10 mouse cellular contexts compared by ENCODE assay signal in the genomic region with DNA sequence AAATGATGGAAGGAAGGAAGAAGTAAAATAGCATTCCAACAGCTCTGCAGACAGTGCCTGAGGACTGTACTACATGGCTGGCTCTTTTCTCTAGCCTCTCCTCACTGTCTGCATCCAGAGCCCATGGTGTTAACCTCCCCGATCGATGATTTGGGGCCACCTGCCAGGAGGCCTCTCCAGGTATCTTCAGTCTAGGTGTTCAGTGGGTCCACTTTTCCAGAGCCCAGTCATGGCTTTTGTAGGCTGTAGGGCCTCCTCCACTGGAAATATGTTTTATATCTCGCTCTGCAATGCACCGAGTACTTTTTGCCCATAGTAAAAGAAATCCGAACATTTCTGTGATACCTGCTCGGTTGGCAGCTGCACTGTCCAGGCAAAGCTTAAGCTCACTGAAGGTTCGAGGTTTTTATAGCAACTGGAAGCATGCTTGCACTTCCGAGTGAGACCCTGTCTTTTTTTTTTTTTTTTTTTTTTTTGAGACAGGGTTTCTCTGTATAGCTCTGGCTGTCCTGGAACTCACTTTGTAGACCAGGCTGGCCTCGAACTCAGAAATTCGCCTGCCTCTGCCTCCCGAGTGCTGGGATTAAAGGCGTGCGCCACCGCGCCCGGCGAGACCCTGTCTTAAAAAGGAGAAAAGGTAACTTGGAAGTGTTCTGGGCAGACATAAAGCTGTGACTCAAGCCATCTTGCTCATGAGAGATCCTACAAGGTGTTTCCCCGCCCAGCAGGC. TPM values are rescaled to one million over a fixed set of nuclear protein-coding genes. Genes with fewer than 3 reads are reported as not detected.
DNase-seq lines count a peak whose midpoint lies in the region; ATAC-seq and TF ChIP-seq lines count a peak whose summit lies in the region.
"Had no signal": no experiment of that assay in that cellular context is flagged by ENCODE, and none has a peak within 500 bp of the region (broad histone marks: within the 10 kb centered on the region; RNA-seq: fewer than 3 reads in every experiment).

No protein-coding gene starts in this region.

- no peak for ATAC-seq in hindbrain, embryonic 12.5 days (ENCODE audit: low FRiP score)
- ATAC-seq in liver, postnatal 0 days, result no peak

- intact Hi-C loops in heart, postnatal 14 days (cut with DNase I), result loop anchor here (5.0 kb wide), 2 partner anchors 83 to 103 kb away; no protein-coding TSS in a partner anchor
- intact Hi-C loops in gastrocnemius, postnatal 14 days (cut with DNase I; ENCODE audit: low total_unique reads), result no loop called here

- H3K79me2 ChIP-seq in MEL (ENCODE audit: control insufficient read depth, insufficient read depth, low read length, poor library complexity), result peaks cover 12% of the 10 kb centered on the region

- H3K4me1 ChIP-seq in heart, embryonic 10.5 days, result peaks cover 19% of the 10 kb centered on the region
- peaks cover 2 to 5% of the 10 kb centered on the region in 2 experiments; a peak in 2 of 4 replicates for H3K4me1 ChIP-seq in MEL (ENCODE audit: control insufficient read depth in 1 of 2, insufficient read depth in 2 of 2, low read length in 2 of 2)
- H3K4me1 ChIP-seq in hindbrain, embryonic 12.5 days, result peaks cover 11% of the 10 kb centered on the region
- peaks cover 11% of the 10 kb centered on the region for H3K4me1 ChIP-seq in liver, postnatal 0 days (ENCODE audit: insufficient read depth)

- no peak for TF ChIP-seq CTCF in MEL (IDR thresholded peaks at IDR 0.05 in 2 of 3, conservative IDR thresholded peaks at IDR 0.05 in 1 of 3; ENCODE audit: control insufficient read depth in 1 of 3, insufficient read depth in 1 of 3, low read depth in 2 of 3, low read length in 3 of 3, poor library complexity in 1 of 3, severe bottlenecking in 1 of 3)
- TF ChIP-seq CTCF in liver, postnatal 0 days (IDR thresholded peaks at IDR 0.05; ENCODE audit: low read depth), result no peak

- peak overlapping the region; percentile 95 for H3K4me3 ChIP-seq in heart, embryonic 10.5 days
- H3K4me3 ChIP-seq in MEL (ENCODE audit: control insufficient read depth in 1 of 2, insufficient read depth in 1 of 2, low read depth in 2 of 2, low read length in 2 of 2), result peak overlapping the region; percentile 28 to 29
- peak overlapping the region; percentile 93 for H3K4me3 ChIP-seq in hindbrain, embryonic 12.5 days
- H3K4me3 ChIP-seq in liver, postnatal 0 days (ENCODE audit: low read depth, low read length), result peak overlapping the region; percentile 91

- DNase-seq in heart, embryonic 10.5 days (ENCODE audit: low spot score), result peak; percentile 68
- DNase-seq in heart, postnatal 14 days, result no peak
- DNase-seq in MEL (ENCODE audit: low read depth, low spot score), result no peak
- DNase-seq in liver, postnatal 0 days, result no peak
- no peak for DNase-seq in right cerebral cortex, postnatal 36 days (ENCODE audit: low spot score in 2 of 2)
- no peak for DNase-seq in thymus, postnatal 25 days
- no peak for DNase-seq in gastrocnemius, postnatal 14 days

- H3K9me3 ChIP-seq in heart, embryonic 10.5 days, result no peaks in the 10 kb centered on the region
- H3K9me3 ChIP-seq in MEL (replicated peaks; ENCODE audit: insufficient read depth, low read length), result no peaks in the 10 kb centered on the region
- H3K9me3 ChIP-seq in hindbrain, embryonic 12.5 days (replicated peaks), result no peaks in the 10 kb centered on the region
- H3K9me3 ChIP-seq in liver, postnatal 0 days (ENCODE audit: low read length), result no peaks in the 10 kb centered on the region

- no peaks in the 10 kb centered on the region for H3K27me3 ChIP-seq in heart, embryonic 10.5 days (ENCODE audit: insufficient read depth, poor library complexity, severe bottlenecking)
- H3K27me3 ChIP-seq in MEL (ENCODE audit: control insufficient read depth in 1 of 2, insufficient read depth in 2 of 2, low read length in 2 of 2), result no peaks in the 10 kb centered on the region
- H3K27me3 ChIP-seq in hindbrain, embryonic 12.5 days, result 0 out of 2 replicates have a peak, but pooled peaks cover 3% of the 10 kb centered on the region
- H3K27me3 ChIP-seq in liver, postnatal 0 days (ENCODE audit: insufficient read depth, low read length), result no peaks in the 10 kb centered on the region

- no peak for TF ChIP-seq EP300 in MEL (IDR thresholded peaks at IDR 0.05; ENCODE audit: low read depth in 1 of 2, low read length in 2 of 2)
- no peak for TF ChIP-seq EP300 in liver, postnatal 0 days (IDR thresholded peaks at IDR 0.05; ENCODE audit: low read depth)

- H3K27ac ChIP-seq in heart, embryonic 10.5 days, result peak overlapping the region; percentile 96; the same call in 1 of the 2 replicates
- H3K27ac ChIP-seq in MEL (ENCODE audit: control insufficient read depth, low read depth, low read length), result no peak overlapping the region
- H3K27ac ChIP-seq in hindbrain, embryonic 12.5 days, result no peak overlapping the region
- H3K27ac ChIP-seq in liver, postnatal 0 days (ENCODE audit: low read depth), result no peak overlapping the region

- H3K9ac ChIP-seq in MEL (ENCODE audit: control insufficient read depth, low read depth, low read length, poor library complexity, severe bottlenecking), result peak overlapping the region; percentile 41
- no peak overlapping the region for H3K9ac ChIP-seq in hindbrain, embryonic 12.5 days
- H3K9ac ChIP-seq in liver, postnatal 0 days (replicated peaks), result no peak overlapping the region

- H3K36me3 ChIP-seq in heart, embryonic 10.5 days, result peaks cover 5% of the 10 kb centered on the region
- peaks cover 0 to 2% of the 10 kb centered on the region in 2 experiments; a peak in 1 of 4 replicates for H3K36me3 ChIP-seq in MEL (ENCODE audit: control insufficient read depth in 1 of 2, insufficient read depth in 2 of 2, low read length in 2 of 2)
- peaks cover 7% of the 10 kb centered on the region for H3K36me3 ChIP-seq in hindbrain, embryonic 12.5 days
- peaks cover 5% of the 10 kb centered on the region; the same call in 1 of the 2 replicates for H3K36me3 ChIP-seq in liver, postnatal 0 days (replicated peaks; ENCODE audit: insufficient read depth, low read length)

- H3K4me2 ChIP-seq in hindbrain, embryonic 12.5 days (replicated peaks), result peak overlapping the region; percentile 83
- H3K4me2 ChIP-seq in liver, postnatal 0 days (ENCODE audit: low read depth, low read length), result peak overlapping the region; percentile 86; the same call in 1 of the 2 replicates

- no peak for TF ChIP-seq RAD21 in MEL (IDR thresholded peaks at IDR 0.05; ENCODE audit: low read depth, low read length)

- TF ChIP-seq POLR2A in MEL (IDR thresholded peaks at IDR 0.05; ENCODE audit: control insufficient read depth in 1 of 2, insufficient read depth in 1 of 2, low read depth in 1 of 2, low read length in 2 of 2, poor library complexity in 1 of 2), result no peak

- WGBS in heart, embryonic 10.5 days, result 43% methylated on average over 18 of the region's 18 CpGs
- WGBS in hindbrain, embryonic 12.5 days, result 44% methylated on average over 18 of the region's 18 CpGs
- WGBS in liver, postnatal 0 days (ENCODE audit: insufficient replicate concordance), result 39% methylated on average over 18 of the region's 18 CpGs

RNA-seq across cellular contexts. Expression of a gene that starts 0.4 kb away (rescaled TPM):
- polyA plus RNA-seq in heart, embryonic 10.5 days (2016; fragmentation: Nextera tagmentation; extraction: Ambion mirVana), result 124 and 133 TPM in 2 replicates
- 10 to 100 TPM; 37.7 to 38.8 TPM for total RNA-seq in heart, postnatal 14 days (2021)
- 43.8 and 46.8 TPM in 2 replicates for total RNA-seq in MEL (2012; rRNA removed)
- polyA plus RNA-seq in MEL (2012; ENCODE audit: insufficient read depth in 1 of 2, insufficient read length in 2 of 2, low read depth in 1 of 2, low replicate concordance in 2 of 2, missing spikeins in 1 of 2), result 10 to 100 TPM; 74.8 to 89.0 TPM
- polyA plus RNA-seq in hindbrain, embryonic 12.5 days (2016; fragmentation: Nextera tagmentation; extraction: Ambion mirVana), result 144 and 154 TPM in 2 replicates
- 34.5 and 38.8 TPM in 2 replicates for polyA plus RNA-seq in liver, postnatal 0 days (2015; fragmentation: Nextera tagmentation; extraction: Ambion mirVana)
- 10 to 100 TPM; 28.5 to 29.4 TPM for total RNA-seq in gastrocnemius, postnatal 14 days (2021)

RNA-seq across cellular contexts. Expression of a gene that starts 23.7 kb away (rescaled TPM):
- polyA plus RNA-seq in heart, embryonic 10.5 days (2016; fragmentation: Nextera tagmentation; extraction: Ambion mirVana), result 124 and 133 TPM in 2 replicates
- total RNA-seq in heart, postnatal 14 days (2021), result 10 to 100 TPM; 36.6 to 42.1 TPM
- 113 and 118 TPM in 2 replicates for total RNA-seq in MEL (2012; rRNA removed)
- 10 to 100 TPM in 1 of 2 experiments, not detected in 1; 93.7 TPM for polyA plus RNA-seq in MEL (2012; ENCODE audit: insufficient read depth in 1 of 2, insufficient read length in 2 of 2, low read depth in 1 of 2, low replicate concordance in 2 of 2, missing spikeins in 1 of 2)
- 88.4 and 88.8 TPM in 2 replicates for polyA plus RNA-seq in hindbrain, embryonic 12.5 days (2016; fragmentation: Nextera tagmentation; extraction: Ambion mirVana)
- polyA plus RNA-seq in liver, postnatal 0 days (2015; fragmentation: Nextera tagmentation; extraction: Ambion mirVana), result 174 and 178 TPM in 2 replicates
- total RNA-seq in gastrocnemius, postnatal 14 days (2021), result 10 to 100 TPM; 35.9 to 46.1 TPM

RNA-seq across cellular contexts. Expression of a gene that starts 35.3 kb away (rescaled TPM):
- 7.6 and 12.0 TPM in 2 replicates for polyA plus RNA-seq in heart, embryonic 10.5 days (2016; fragmentation: Nextera tagmentation; extraction: Ambion mirVana)
- total RNA-seq in heart, postnatal 14 days (2021), result 1 to 10 TPM; 2.0 TPM
- total RNA-seq in MEL (2012; rRNA removed), result 3.1 and 3.5 TPM in 2 replicates
- 1 to 10 TPM in 1 of 2 experiments, not detected in 1; 2.6 TPM for polyA plus RNA-seq in MEL (2012; ENCODE audit: insufficient read depth in 1 of 2, insufficient read length in 2 of 2, low read depth in 1 of 2, low replicate concordance in 2 of 2, missing spikeins in 1 of 2)
- 3.3 and 3.4 TPM in 2 replicates for polyA plus RNA-seq in hindbrain, embryonic 12.5 days (2016; fragmentation: Nextera tagmentation; extraction: Ambion mirVana)
- polyA plus RNA-seq in liver, postnatal 0 days (2015; fragmentation: Nextera tagmentation; extraction: Ambion mirVana), result 21.4 and 26.4 TPM in 2 replicates
- total RNA-seq in gastrocnemius, postnatal 14 days (2021), result under 1 TPM in 1 of 2 experiments, not detected in 1; 0.14 TPM
- total RNA-seq: gastrocnemius, postnatal 36 days had no signal
- polyA plus RNA-seq: C2C12 had no signal

RNA-seq across cellular contexts. Expression of a gene that starts 48.7 kb away (rescaled TPM):
- 675 and 791 TPM in 2 replicates for polyA plus RNA-seq in heart, embryonic 10.5 days (2016; fragmentation: Nextera tagmentation; extraction: Ambion mirVana)
- total RNA-seq in heart, postnatal 14 days (2021), result 1,000 to 10,000 TPM; 1,334 to 1,389 TPM
- 521 and 561 TPM in 2 replicates for total RNA-seq in MEL (2012; rRNA removed)
- polyA plus RNA-seq in MEL (2012; ENCODE audit: insufficient read depth in 1 of 2, insufficient read length in 2 of 2, low read depth in 1 of 2, low replicate concordance in 2 of 2, missing spikeins in 1 of 2), result 100 to 1,000 TPM in 1 of 2 experiments, not detected in 1; 225 TPM
- 709 and 802 TPM in 2 replicates for polyA plus RNA-seq in hindbrain, embryonic 12.5 days (2016; fragmentation: Nextera tagmentation; extraction: Ambion mirVana)
- 528 and 545 TPM in 2 replicates for polyA plus RNA-seq in liver, postnatal 0 days (2015; fragmentation: Nextera tagmentation; extraction: Ambion mirVana)
- 1,000 to 10,000 TPM; 1,038 to 1,188 TPM for total RNA-seq in gastrocnemius, postnatal 14 days (2021)

RNA-seq across cellular contexts. Expression of a gene that starts 57.7 kb away (rescaled TPM):
- 161 and 170 TPM in 2 replicates for polyA plus RNA-seq in heart, embryonic 10.5 days (2016; fragmentation: Nextera tagmentation; extraction: Ambion mirVana)
- total RNA-seq in heart, postnatal 14 days (2021), result 10 to 100 TPM; 59.8 to 72.3 TPM
- total RNA-seq in MEL (2012; rRNA removed), result 137 and 142 TPM in 2 replicates
- polyA plus RNA-seq in MEL (2012; ENCODE audit: insufficient read depth in 1 of 2, insufficient read length in 2 of 2, low read depth in 1 of 2, low replicate concordance in 2 of 2, missing spikeins in 1 of 2), result 100 to 1,000 TPM; 189 to 210 TPM
- polyA plus RNA-seq in hindbrain, embryonic 12.5 days (2016; fragmentation: Nextera tagmentation; extraction: Ambion mirVana), result 95.5 and 102 TPM in 2 replicates
- polyA plus RNA-seq in liver, postnatal 0 days (2015; fragmentation: Nextera tagmentation; extraction: Ambion mirVana), result 68.6 and 72.3 TPM in 2 replicates
- 10 to 100 TPM; 54.1 to 62.6 TPM for total RNA-seq in gastrocnemius, postnatal 14 days (2021)

Comparison
In these comparisons a context has a peak if more than half of its experiments do, and no peak if none do; other contexts are left out.
1. H3K4me3 ChIP-seq: peak in every context shown above with its lines; median percentile 95 in heart, embryonic 10.5 days; 93 in hindbrain, embryonic 12.5 days; 91 in liver, postnatal 0 days; 28 in MEL.